Mouse (Mus musculus) adrenal gland, adult 8-10 months (tissue): ENCODE results near the gene Il1r2. TPM values are rescaled to one million over a fixed set of nuclear protein-coding genes. Genes with fewer than 3 reads are reported as not detected.

Experiments
- DNase-seq: peaks from one replicate; pipeline ENCODE4 v3.0.0; 2022
- total RNA-seq, 4 experiments: library from RNA; stranded (reverse); gene quantifications; 2 replicates each; pipeline ENCODE4 v1.2.4; 2022

The Il1r2 gene
- total RNA-seq, 4 experiments from 2014 or later: 0.49 TPM; not detected in 3

- DNase-seq: no peak
These were observed 59.7 kb downstream of the Il1r2 start for GRCm38 (mm10) chr1:40133567-40133966.

DNA sequence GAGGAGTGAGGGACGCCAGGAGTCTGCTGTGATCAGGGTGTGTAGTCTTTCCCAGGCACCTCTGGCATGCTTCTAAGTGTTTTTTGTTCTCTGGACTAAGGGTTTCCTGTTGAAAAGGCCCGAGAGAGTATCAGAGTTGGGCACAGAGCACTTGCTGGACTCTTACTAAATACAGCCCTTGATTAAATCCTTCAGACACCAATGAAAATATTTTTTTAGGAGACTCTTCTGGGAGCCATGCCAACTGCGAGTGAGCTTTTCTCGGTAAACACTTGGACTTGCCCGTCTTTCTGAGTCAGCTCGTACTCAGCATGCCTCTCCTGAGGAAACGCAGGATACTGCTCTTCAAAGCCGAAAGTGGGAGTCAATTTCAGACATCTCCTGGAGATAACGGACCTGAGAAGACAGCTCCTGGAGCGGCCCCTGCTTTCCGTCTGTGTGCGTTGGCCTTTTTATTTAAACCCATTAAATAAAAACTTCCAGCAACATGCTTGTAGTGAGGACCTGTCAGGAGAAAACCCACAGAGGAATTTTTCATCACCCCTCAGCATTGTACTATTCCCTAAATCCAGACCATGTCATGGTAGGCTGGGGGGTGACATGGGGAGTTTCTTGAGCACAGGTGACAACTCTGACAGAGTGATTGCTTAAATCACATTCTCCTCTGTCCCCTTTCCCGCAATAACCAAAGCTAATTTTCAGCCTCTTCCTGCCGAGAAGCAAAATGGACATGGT, 66.1 kb downstream of the Il1r2 start:
- peak; percentile 58 for DNase-seq

DNA sequence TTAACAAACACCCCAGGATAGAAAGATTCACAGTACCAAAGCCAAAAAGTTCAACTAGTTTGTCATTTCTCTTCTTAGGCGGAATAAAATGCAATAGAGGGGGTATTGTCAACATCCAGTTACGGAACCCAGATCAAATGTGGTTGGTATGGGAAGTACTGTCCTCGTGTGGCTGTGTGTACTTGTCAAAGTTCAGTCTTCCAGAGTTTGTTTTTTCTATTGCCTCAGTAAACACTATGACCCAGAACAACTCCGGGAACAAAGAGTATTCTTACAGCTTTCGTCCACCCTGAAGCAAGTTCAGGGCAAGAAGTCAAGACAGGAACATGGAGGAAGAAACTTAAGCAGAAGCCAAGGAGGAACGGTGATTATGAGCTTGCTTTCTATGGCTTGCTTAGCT, 82.2 kb downstream of the Il1r2 start:
- no peak for DNase-seq

- no peak for DNase-seq
These were observed 89.5 kb downstream of the Il1r2 start for GRCm38 (mm10) chr1:40163329-40163917.

DNA sequence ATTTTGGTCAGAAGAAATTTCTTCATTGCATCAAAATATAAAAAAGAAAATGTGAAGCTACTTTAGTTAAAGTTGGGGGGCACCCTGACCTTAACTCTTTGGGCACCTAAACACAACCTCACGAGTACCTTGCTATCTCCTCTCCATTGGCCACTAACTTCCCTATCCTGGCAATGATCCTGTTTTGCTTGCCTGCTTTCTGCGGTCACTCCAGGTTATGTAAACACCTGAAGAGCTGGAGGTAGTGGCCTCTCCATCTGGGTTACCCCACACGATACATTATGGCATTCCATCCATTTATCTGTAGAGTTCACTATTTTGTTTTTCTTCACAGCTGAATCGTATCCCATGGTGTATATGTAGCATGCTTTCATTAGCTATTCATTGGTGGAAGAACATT, 90.5 kb downstream of the Il1r2 start:
- no peak for DNase-seq

- DNase-seq: no peak
These were observed 93.7 kb downstream of the Il1r2 start for GRCm38 (mm10) chr1:40167585-40167984.

- DNase-seq: peak; percentile 21
These were observed 98.0 kb downstream of the Il1r2 start for GRCm38 (mm10) chr1:40171878-40172277.

DNA sequence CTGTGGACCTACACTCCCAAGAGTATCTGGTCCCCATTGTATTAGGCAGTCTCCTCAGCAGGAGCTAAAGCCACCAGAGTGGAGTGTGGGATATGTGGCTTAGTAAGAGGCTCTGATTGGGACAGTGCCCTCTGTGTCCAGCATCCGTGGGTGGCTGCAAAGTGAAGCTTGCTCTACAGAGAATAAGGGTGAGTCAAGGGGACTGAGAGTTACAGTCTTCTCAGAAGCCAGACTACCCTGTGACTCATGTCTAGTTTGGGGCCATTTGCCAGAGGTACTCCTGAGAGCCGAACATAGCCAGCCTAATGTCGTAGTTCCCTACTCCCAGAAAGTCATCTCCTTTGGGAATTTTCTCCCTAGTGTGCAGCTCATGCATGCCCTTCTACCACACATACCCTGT, 100.3 kb downstream of the Il1r2 start:
- DNase-seq: peak; percentile 15

Other genes starting within 250 kb of the Il1r2 start
- gene Map4k4, start 173.2 kb upstream of the Il1r2 start, total RNA-seq: 100 to 1,000 TPM in 2 of 4 experiments, 10 to 100 TPM in 2; 80.9 to 123 (median 104) TPM
- gene Il1r1, start 151.0 kb downstream of the Il1r2 start, total RNA-seq: 1 to 10 TPM; 4.2 to 5.5 (median 4.9) TPM